Mouse (Mus musculus): ENCODE measurements around the gene Parn. TPM values are rescaled to one million over a fixed set of nuclear protein-coding genes. Genes with fewer than 3 reads are reported as not detected.

The Parn gene
- polyA plus RNA-seq, 1 experiment = 18.7 TPM

DNA sequence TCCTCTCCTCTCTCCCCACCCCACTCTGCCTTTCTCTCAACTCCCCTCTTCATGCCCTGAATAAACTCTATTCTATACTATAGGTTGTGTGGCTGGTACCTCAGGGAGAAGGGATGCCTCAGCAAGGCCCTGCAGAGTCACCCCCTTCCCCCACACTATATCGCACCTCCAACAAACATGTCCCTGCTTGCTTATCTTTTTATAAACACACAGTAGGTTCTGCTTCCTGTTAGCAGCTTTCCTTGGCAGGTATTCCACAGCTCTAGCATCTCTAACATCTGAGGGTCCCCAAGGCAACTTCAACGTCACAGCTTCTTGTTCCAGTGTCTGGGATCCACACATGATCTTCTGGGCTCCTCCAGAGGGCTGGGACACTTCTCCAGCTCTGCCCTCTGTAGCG is 117.3 kb downstream of the Parn start:
- Histone ChIP-seq H3K27ac (replicated peaks; ENCODE audit: low read depth, low read length) (no peak overlapping the region), H3K4me3 (ENCODE audit: insufficient read depth, low read depth, low read length) (no peak overlapping the region), H3K4me1 (ENCODE audit: control insufficient read depth, insufficient read depth, insufficient read length, low read length) (no peaks in the 10 kb centered on the region)

DNA sequence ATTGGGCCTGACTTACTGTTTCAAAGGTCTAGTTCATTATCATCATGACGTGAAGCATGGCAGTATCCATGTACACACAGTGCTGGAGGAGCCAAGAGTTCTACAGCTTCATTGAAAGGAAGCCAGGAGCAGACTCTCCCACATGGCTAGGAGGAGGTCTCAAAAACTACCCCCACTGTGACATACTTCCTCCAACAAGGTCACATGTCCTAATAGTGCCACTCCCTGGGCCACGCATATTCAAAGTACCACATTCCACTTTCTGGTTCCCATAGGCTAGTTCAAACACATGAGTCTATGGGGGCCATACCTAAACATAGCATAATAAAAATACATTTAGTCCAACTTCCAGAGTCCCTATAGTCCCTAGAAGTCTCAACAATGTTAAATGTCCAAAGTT is 118.0 kb downstream of the Parn start:
- Histone ChIP-seq H3K4me3 (ENCODE audit: insufficient read depth, low read depth, low read length) (no peak overlapping the region), H3K4me1 (ENCODE audit: control insufficient read depth, insufficient read depth, insufficient read length, low read length) (no peaks in the 10 kb centered on the region), H3K27ac (replicated peaks; ENCODE audit: low read depth, low read length) (no peak overlapping the region)

DNA sequence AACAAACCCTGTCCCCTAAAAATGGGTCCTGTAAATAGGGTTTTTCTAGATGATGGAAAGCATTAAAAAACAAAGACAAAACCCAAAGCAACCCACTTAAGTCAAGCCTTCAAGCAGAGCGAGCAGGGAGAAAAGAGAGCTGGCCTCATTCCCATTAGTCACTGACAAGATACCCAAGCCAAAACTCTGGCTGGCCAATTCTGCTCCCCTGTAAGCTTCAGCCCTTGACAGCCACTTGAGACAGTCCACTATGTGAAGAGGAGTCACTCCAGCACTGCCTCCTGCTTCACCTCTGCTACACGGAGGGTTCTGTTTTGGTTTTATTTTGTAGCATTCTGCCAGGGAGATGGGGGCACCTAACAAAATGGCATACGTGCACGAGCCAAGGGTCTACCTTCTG is 126.2 kb downstream of the Parn start:
- H3K4me3 ChIP-seq (ENCODE audit: insufficient read depth, low read depth, low read length) = no peak overlapping the region
- no peak overlapping the region for H3K27ac ChIP-seq (replicated peaks; ENCODE audit: low read depth, low read length)
- peaks cover 17% of the 10 kb centered on the region for H3K4me1 ChIP-seq (ENCODE audit: control insufficient read depth, insufficient read depth, insufficient read length, low read length)

DNA sequence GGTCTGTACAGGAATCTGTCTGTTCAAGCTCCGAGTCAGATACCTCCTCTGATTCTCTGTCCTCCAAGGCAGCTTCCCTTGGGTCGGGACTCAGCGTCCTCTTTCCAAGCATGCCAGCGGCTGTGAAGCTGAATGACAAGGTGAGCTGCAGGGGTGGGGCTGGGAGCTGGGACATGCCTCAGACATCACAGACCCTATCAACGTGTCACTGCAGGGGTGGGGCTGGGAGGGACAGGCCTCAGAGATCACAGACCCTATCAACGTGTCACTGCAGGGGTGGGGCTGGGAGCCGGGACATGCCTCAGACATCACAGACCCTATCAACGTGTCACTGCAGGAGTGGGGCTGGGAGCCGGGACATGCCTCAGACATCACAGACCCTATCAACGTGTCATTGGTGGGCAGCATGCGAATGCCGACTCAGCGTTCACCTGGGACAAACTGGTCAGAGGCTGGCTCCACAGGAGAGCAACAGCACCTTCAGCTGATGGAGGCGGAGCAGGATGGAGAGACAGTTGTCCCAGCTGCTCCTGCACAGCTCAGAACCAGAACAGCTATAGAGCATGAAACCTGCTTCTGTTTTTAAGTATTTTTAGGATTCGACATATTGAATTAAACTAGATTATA is 126.7 kb downstream of the Parn start:
- Histone ChIP-seq H3K4me3 (ENCODE audit: insufficient read depth, low read depth, low read length) (no peak overlapping the region), H3K4me1 (ENCODE audit: control insufficient read depth, insufficient read depth, insufficient read length, low read length) (peaks cover 17% of the 10 kb centered on the region), H3K27ac (replicated peaks; ENCODE audit: low read depth, low read length) (no peak overlapping the region)

DNA sequence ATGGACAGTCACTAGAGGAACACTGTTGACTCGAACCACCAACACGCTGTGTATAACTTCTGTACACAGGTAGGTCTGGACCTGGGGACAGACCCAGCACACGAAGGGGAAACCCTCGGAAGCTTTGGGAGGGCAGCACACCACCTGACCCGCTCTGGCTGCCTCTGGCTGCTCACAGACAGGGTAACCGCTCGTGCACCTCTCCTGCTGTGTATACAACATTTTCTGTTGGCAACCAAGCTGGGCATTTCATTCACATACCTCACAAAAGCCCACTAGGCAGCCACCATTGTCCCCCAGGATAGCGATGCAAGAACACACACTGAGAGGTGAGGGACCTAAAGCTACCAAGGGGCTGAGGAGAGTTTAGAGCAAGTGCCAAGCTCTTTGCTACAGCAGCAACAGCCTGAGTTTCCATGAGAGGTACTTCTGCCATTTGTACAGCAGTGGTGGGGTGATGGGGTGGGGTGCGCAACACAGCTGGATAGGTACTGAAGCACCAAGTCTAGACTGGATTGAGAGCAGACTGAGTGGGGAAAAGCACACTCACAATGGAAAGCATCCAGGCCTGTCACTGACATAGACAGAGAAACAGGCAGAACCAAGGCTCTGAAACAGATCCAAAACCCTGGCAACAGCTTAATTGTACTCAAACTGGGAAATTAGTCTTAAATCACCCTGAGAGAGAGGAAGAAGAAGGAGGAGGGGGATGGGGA is 128.9 kb downstream of the Parn start:
- Histone ChIP-seq H3K4me3 (ENCODE audit: insufficient read depth, low read depth, low read length) (no peak overlapping the region), H3K4me1 (ENCODE audit: control insufficient read depth, insufficient read depth, insufficient read length, low read length) (peaks cover 17% of the 10 kb centered on the region), H3K27ac (replicated peaks; ENCODE audit: low read depth, low read length) (0 out of 2 replicates have a peak overlapping the region, but pooled peaks have one; percentile 14)

DNA sequence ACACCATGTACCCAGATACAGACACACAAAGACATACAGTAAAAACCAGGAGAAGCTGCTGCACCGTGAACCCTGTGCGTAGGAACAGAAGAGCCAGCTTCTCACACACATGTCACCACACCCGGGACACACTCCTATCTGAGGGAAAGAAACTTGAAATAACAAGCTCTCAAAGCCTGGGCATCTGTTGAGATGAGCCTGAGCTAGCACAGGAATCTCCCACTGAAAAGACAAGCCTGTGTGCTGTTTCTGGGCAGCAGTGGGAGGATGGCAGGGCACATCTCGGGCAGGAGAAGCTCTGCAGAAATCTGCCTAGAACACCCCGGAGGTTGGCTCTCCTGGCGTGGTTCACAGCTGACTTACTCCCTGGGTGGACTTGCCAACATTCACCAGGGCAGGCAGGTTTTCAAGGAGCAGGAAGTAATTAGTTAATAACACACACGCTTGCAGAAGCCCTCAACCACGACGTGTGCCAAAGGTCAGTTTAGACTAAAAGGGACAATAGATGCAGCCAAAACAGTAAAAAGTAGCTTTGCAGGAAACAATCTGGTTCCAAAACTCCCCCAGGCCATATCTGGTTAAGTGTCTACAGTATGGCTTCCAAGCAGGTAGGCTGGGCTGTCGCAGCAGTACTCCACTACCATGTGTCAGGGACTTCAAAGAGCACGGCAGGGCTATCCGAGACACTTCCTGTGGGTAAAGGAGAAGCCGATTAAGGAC is 129.6 kb downstream of the Parn start:
- H3K27ac ChIP-seq (replicated peaks; ENCODE audit: low read depth, low read length) = 0 out of 2 replicates have a peak overlapping the region, but pooled peaks have one; percentile 14
- no peak overlapping the region for H3K4me3 ChIP-seq (ENCODE audit: insufficient read depth, low read depth, low read length)
- peaks cover 17% of the 10 kb centered on the region for H3K4me1 ChIP-seq (ENCODE audit: control insufficient read depth, insufficient read depth, insufficient read length, low read length)

DNA sequence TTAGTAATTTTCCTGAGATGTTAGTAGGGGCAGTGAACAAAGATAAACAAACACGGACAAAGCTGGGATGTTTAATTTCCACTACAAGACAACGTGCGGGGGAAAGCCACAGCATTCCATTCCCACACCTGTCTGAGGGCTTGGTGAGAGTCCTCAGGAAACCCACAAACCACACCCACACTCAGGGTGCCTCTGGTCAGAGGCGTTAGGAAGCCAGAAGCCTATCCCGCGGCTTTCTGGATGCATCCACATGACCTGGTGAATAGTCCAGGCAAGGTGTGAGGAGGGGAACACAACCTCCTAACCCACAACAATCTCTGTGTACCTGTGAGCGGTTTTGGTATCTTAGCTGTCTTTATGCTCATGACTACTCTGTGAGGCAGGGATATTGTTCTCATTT is 131.6 kb downstream of the Parn start:
- peaks cover 13% of the 10 kb centered on the region for H3K4me1 ChIP-seq (ENCODE audit: control insufficient read depth, insufficient read depth, insufficient read length, low read length)
- H3K27ac ChIP-seq (replicated peaks; ENCODE audit: low read depth, low read length) = no peak overlapping the region
- H3K4me3 ChIP-seq (ENCODE audit: insufficient read depth, low read depth, low read length) = no peak overlapping the region

DNA sequence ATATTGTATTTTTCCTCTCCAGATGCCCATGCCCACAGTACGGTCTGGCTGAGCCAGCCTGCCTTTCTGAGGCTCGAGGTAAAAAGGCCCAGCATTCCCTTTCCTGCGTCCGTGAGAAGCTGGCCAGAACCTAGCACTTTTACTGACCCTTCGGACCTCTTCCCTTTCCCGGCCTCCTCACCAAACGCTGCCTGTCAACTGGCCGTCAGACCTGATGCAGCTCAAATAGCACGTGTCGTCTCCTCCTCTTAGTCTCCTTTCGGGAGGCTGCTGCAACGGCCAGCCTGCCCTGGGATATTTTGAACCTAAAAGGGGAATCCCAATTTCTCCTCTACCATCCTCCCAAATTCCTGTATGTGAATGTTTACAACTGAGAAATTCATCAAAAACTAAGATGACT is 132.1 kb downstream of the Parn start:
- Histone ChIP-seq H3K27ac (replicated peaks; ENCODE audit: low read depth, low read length) (no peak overlapping the region), H3K4me1 (ENCODE audit: control insufficient read depth, insufficient read depth, insufficient read length, low read length) (peaks cover 13% of the 10 kb centered on the region; the same call in 1 of the 2 replicates), H3K4me3 (ENCODE audit: insufficient read depth, low read depth, low read length) (no peak overlapping the region)

DNA sequence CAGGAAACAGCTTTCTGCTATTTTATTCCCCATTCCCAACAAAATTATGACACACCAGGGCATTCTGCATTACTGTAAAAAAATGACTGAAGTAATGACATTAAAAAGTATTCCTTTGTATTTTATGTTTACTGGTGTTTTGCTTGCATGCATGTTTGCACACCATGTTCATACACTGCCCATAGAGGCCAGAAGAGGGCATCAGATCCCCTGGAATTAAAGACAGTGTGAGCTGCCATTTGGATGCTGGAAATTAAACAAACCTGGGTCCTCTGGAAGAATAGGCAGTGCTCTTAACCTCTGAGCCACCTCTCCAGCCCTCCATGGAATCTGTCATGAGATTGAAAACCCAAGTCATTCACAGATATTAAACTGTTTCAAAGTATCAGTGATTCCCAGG is 135.1 kb downstream of the Parn start:
- H3K27ac ChIP-seq (replicated peaks; ENCODE audit: low read depth, low read length) = no peak overlapping the region
- no peak overlapping the region for H3K4me3 ChIP-seq (ENCODE audit: insufficient read depth, low read depth, low read length)
- H3K4me1 ChIP-seq (ENCODE audit: control insufficient read depth, insufficient read depth, insufficient read length, low read length) = no peaks in the 10 kb centered on the region; the same call in 1 of the 2 replicates

DNA sequence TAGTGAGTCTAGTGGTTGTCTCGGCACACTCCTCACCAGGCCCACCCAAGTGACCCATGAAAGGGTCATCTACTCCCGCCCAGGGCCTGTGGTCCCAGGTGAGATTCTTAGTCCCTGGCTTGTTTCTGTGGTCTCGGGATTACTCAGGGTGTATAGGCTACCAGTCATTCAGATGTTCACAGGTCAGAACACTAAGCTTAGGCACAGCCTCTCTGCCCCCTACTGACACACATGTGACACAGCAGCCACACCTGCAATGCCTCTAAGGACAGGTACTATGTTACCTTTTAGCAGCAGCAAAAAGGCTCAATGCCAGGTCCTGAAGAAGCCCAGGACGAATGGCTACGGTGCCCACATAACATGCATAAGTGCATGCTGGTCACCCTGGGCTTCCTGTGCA is 136.7 kb downstream of the Parn start:
- H3K4me3 ChIP-seq (ENCODE audit: insufficient read depth, low read depth, low read length) = no peak overlapping the region
- no peak overlapping the region for H3K27ac ChIP-seq (replicated peaks; ENCODE audit: low read depth, low read length)
- no peaks in the 10 kb centered on the region; the same call in 1 of the 2 replicates for H3K4me1 ChIP-seq (ENCODE audit: control insufficient read depth, insufficient read depth, insufficient read length, low read length)

DNA sequence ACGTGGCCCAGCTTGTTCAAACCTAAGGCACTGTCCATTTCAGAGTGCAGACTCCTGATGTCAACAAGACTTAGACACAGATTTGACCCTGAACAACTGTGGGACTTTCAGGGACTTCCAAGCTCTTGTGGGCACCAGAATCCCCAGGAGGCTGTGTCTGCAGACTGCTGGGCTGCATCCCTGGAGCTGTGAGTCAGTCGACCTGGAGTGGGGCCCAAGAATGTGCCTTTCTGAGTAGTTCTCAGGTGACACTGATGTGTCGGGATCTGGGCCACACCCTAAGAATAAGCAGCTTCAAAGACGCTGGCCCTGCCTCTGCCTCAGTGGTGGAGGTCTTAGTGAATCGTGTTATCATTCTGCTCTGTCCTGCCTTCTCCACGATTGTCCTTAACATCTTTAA is 146.6 kb downstream of the Parn start:
- no peak overlapping the region for H3K4me3 ChIP-seq (ENCODE audit: insufficient read depth, low read depth, low read length)
- H3K4me1 ChIP-seq (ENCODE audit: control insufficient read depth, insufficient read depth, insufficient read length, low read length) = 0 out of 2 replicates have a peak, but pooled peaks cover 3% of the 10 kb centered on the region
- H3K27ac ChIP-seq (replicated peaks; ENCODE audit: low read depth, low read length) = peak overlapping the region; percentile 74

DNA sequence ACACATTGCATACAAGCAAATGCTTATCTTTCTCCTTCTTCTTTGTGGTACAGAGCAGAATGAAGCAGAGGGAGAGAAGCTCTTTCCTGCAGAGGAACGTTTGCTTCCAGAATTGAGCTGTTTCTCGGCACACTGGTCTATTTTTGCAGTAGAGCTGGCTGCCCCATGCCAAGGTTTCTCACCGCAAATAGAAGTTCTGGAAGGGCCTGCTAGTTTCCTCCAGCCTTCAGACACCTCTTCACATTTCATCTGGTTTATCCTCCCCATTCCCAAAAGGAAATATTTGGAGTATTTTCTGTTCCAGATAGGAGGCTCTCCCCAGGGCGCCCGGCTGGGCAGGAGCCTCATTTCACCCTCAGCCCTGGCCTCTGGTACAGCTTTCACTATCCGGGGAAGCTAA is 147.7 kb downstream of the Parn start:
- H3K4me1 ChIP-seq (ENCODE audit: control insufficient read depth, insufficient read depth, insufficient read length, low read length) = 0 out of 2 replicates have a peak, but pooled peaks cover 3% of the 10 kb centered on the region
- H3K27ac ChIP-seq (replicated peaks; ENCODE audit: low read depth, low read length) = peak overlapping the region; percentile 74
- H3K4me3 ChIP-seq (ENCODE audit: insufficient read depth, low read depth, low read length) = no peak overlapping the region

DNA sequence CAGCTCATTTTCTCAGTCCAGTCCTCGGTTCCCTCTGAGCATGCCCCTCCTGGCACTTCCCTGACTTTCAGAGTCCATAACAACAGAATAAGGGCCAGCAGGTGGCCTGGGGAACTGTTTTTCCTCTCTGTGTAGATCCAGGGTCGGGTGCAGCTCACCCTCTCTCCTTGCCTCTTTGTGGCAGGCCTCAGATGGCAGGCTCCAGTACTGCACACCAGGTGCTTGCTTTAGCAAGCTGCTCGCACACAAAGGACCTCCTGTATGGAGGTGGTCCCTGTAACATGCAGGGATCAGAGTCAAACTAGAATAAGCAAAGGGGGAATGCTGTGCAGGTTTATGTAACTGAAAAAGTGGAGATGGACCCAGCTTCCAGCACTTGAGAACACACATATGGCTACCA is 151.8 kb downstream of the Parn start:
- Histone ChIP-seq H3K4me3 (ENCODE audit: insufficient read depth, low read depth, low read length) (no peak overlapping the region), H3K4me1 (ENCODE audit: control insufficient read depth, insufficient read depth, insufficient read length, low read length) (peaks cover 7% of the 10 kb centered on the region; the same call in 1 of the 2 replicates), H3K27ac (replicated peaks; ENCODE audit: low read depth, low read length) (no peak overlapping the region)

DNA sequence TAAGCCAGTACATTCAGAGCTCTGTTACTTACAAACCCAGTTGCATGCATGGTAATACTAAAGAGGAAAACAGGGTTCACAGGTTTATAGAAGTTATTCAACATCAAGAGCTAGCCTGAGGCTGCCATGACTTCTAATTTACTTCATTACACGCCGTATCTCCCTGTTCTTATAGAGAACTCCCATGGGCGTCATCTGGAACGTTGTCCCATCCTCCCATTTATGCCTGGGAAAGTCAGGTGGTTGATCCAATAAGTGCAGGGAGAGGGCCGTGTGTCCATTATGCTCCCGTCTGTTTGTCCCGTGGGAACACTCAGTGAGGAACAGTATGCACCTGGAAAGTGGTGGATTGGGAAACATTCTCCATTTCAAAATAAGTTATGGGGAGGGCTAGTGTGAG is 152.4 kb downstream of the Parn start:
- peaks cover 7% of the 10 kb centered on the region; the same call in 1 of the 2 replicates for H3K4me1 ChIP-seq (ENCODE audit: control insufficient read depth, insufficient read depth, insufficient read length, low read length)
- H3K27ac ChIP-seq (replicated peaks; ENCODE audit: low read depth, low read length) = no peak overlapping the region
- H3K4me3 ChIP-seq (ENCODE audit: insufficient read depth, low read depth, low read length) = no peak overlapping the region

DNA sequence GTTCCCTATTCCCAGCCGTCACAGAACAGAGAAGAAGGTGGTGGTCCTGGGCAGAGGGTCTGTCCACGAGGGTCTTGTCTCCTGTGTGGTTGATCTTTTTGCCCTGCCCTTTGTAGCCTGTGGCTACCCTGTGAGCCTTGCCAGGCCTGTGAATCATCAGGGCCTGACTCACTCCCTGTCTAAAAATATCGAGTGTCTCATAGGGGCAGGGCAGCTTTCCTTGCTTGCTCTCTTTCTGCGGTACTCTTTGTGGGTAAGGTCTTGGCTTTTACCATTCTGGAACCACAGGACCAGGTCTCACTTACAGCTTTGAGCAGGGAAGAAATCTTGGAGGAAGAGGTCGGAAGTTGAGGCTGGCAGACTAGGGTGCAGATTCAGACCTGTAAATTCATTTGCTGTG is 162.9 kb downstream of the Parn start:
- H3K27ac ChIP-seq (replicated peaks; ENCODE audit: low read depth, low read length) = peak overlapping the region; percentile 97
- H3K4me3 ChIP-seq (ENCODE audit: insufficient read depth, low read depth, low read length) = no peak overlapping the region
- H3K4me1 ChIP-seq (ENCODE audit: control insufficient read depth, insufficient read depth, insufficient read length, low read length) = peaks cover 4% of the 10 kb centered on the region; the same call in 1 of the 2 replicates

All from brown adipose tissue, adult 24 weeks (tissue).